Mouse (Mus musculus) kidney, postnatal 10 days (tissue): ENCODE results near the gene Olfr173.

Experiments used
- DNase-seq: peaks from one replicate; pipeline ENCODE4 v3.0.0; 2021; ENCODE audit warnings: mixed read lengths

Gene Olfr173

DNA sequence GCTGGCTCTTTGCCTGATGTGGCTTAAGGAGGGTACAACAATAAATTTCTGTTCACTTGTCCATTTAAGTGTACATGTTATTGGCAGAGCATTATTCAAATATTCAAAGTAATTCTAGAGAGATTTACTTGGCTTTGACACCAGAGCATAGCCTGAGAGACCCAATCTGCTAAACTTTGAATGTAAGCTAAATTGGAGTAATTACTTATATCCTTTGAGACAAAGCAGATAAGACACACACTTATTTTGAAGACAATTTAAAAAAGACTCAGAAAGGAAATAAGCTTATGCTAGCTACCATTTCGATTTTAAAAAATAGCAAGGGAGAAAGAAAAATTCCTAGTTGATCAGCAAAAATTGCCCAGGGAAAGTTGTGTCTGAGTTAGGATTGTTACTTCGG is at the start of gene Olfr173:
Gene Olfr173, minus strand, starts transcription at position 101 of the 400 bp plus-strand sequence.
- no peak for DNase-seq

GRCm38 (mm10) chr16:58826732-58827319 is 26.8 kb upstream of the Olfr173 start, which contains the start of gene Olfr175-ps1:
TSS of gene Olfr175-ps1 (minus strand) at chr16:58826782.
- DNase-seq: no peak

- no peak for DNase-seq
Measured at GRCm38 (mm10) chr16:58763076-58763475, 37.0 kb downstream of the Olfr173 start, which contains the start of gene Olfr172. TSS of gene Olfr172 (minus strand) at chr16:58763176.

GRCm38 (mm10) chr16:58756191-58756590 is 43.9 kb downstream of the Olfr173 start:
- DNase-seq: no peak

DNA sequence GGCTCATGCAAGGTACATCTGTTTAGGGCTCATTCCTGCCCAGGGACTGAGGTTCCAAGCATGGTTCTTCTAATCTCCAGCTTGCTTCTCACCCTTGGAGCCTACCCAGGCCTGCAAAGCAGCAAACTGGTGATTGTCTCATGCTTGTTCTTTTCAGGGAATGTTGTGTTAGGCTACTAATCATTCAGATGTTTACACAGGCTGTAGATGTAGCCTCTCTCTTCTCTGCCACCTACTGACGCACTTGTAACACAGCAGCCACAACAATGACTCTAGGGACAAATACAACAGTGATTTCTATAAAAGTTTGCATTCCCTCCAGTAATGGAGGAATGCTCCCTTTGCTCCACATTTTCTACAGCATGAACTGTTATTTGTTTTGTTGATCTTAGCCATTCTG is 48.8 kb downstream of the Olfr173 start:
- no peak for DNase-seq

DNA sequence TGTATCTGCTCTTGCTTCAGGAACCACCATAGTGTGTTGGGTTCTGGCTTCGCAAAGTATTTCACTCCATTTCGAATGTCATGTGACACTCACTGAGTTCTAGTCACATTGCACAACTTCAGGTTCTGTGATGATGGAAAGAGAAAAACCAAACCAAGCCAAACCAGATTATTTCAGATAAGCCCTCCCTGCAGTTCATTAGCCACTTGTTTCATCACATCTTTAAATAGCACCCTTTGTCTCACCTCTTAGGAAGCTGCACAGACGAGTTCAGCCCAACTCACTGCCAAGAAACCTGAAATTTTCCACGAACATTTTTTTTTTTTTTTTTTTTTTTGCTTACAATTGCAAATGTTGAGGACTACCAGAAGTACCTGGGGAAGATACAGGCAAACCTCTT is 53.4 kb downstream of the Olfr173 start:
- no peak for DNase-seq
